Mouse (Mus musculus): Measurements from ENCODE around the gene Tarm1.

DNA sequence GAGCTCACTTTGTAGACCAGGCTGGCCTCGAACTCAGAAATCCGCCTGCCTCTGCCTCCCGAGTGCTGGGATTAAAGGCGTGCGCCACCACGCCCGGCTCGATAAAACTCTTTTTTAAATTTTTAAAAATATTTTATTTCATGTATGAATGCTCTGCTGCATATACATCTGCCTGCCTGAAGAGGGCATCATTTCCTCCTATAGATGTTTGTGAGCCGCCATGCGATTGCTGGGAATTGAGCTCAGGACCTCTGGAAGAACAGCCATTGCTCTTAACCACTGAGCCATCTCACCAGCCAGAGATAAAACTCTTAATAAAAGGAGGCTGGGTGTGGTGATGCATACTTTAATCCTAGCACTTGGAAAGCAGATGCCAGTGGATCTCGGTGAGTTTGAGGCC, 62.4 kb downstream of the Tarm1 start:
- TF ChIP-seq CTCF (IDR thresholded peaks at IDR 0.05; ENCODE audit: low read depth) (no peak), EP300 (IDR thresholded peaks at IDR 0.05; ENCODE audit: low read depth) (no peak)
